Mouse (Mus musculus) embryonic fibroblast, embryonic 13.5 days (primary cell): ENCODE results near the gene Atp4a.

ENCODE experiments used
- CTCF ChIP-seq: IDR thresholded peaks from 2 replicates; pipeline ENCODE4 v1.5.1; 2011; ENCODE audit warnings: mild to moderate bottlenecking, control low read depth, low read length, moderate library complexity, borderline replicate concordance; ENCODE audit not compliant: insufficient read depth
- POLR2A ChIP-seq: IDR thresholded peaks from 2 replicates; pipeline ENCODE4 v1.6.1; 2011; ENCODE audit warnings: low read depth, mild to moderate bottlenecking, control low read depth, low read length, moderate library complexity

- TF ChIP-seq CTCF (no peak), POLR2A (no peak)
Observed at GRCm38 (mm10) chr7:30717006-30717715, 5.2 kb downstream of the Atp4a start.
